Mouse (Mus musculus) erythroblast, embryonic 14.5 days (primary cell): Measurements from ENCODE around the gene Sh2b2. TPM values are rescaled to one million over a fixed set of nuclear protein-coding genes. Genes with fewer than 3 reads are reported as not detected.

Experiments used
- H3K27me3 ChIP-seq: 2 replicates; pipeline ENCODE4 v1.6.1; 2012; ENCODE audit warnings: inconsistent platforms; ENCODE audit not compliant: control insufficient read depth
- H3K36me3 ChIP-seq: 2 replicates; pipeline ENCODE4 v1.6.1; 2012; ENCODE audit warnings: mild to moderate bottlenecking, inconsistent platforms; ENCODE audit not compliant: control insufficient read depth
- H3K4me1 ChIP-seq: 2 replicates; pipeline ENCODE4 v1.6.1; 2012; ENCODE audit warnings: inconsistent platforms; ENCODE audit not compliant: control insufficient read depth
- H3K4me3 ChIP-seq: replicated peaks from 2 replicates; pipeline ENCODE3; 2012; ENCODE audit warnings: moderate library complexity, mild to moderate bottlenecking, inconsistent platforms
- H3K9me3 ChIP-seq: 2 replicates; pipeline ENCODE4 v1.6.1; 2012; ENCODE audit warnings: low read length, inconsistent platforms, mixed read lengths; ENCODE audit not compliant: control insufficient read depth
- GATA1 ChIP-seq: IDR thresholded peaks from 2 replicates; pipeline ENCODE4 v1.6.1; 2012; ENCODE audit warnings: low read length, inconsistent platforms, mixed read lengths
- TAL1 ChIP-seq: IDR thresholded peaks from 3 replicates; pipeline ENCODE4 v1.6.1; 2012; ENCODE audit warnings: low read length, inconsistent platforms, mixed read lengths
- polyA plus RNA-seq: library from polyadenylated mRNA; stranded (reverse); fragments of >175 nt; gene quantifications from 2 replicates; pipeline ENCODE4 v1.2.3, GENCODE M21; 2012

Gene Sh2b2
- polyA plus RNA-seq, 1 experiment = 0.03 TPM

GRCm38 (mm10) chr5:136274739-136275138, 28.4 kb upstream of the Sh2b2 start:
- TF ChIP-seq GATA1 = no peak
- TF ChIP-seq TAL1 = no peak
- peaks cover 60% of the 10 kb centered on the region for H3K36me3 ChIP-seq

GRCm38 (mm10) chr5:136269937-136270336, 23.6 kb upstream of the Sh2b2 start:
- H3K9me3 ChIP-seq = no peaks in the 10 kb centered on the region
- TF ChIP-seq TAL1 (no peak), GATA1 (no peak)
- H3K4me1 ChIP-seq = no peaks in the 10 kb centered on the region
- H3K27me3 ChIP-seq = no peaks in the 10 kb centered on the region
- peaks cover 16% of the 10 kb centered on the region for H3K36me3 ChIP-seq
- H3K4me3 ChIP-seq = no peak overlapping the region

More at GRCm38 (mm10) chr5:136274739-136275138, 28.4 kb upstream of the Sh2b2 start:
- no peak overlapping the region for H3K4me3 ChIP-seq
- no peaks in the 10 kb centered on the region for H3K4me1 ChIP-seq
- no peaks in the 10 kb centered on the region for H3K27me3 ChIP-seq
- no peaks in the 10 kb centered on the region for H3K9me3 ChIP-seq

- TF ChIP-seq GATA1 (no peak), TAL1 (no peak)
- H3K36me3 ChIP-seq = no peaks in the 10 kb centered on the region
- H3K27me3 ChIP-seq = no peaks in the 10 kb centered on the region
- H3K4me1 ChIP-seq = no peaks in the 10 kb centered on the region
- no peak overlapping the region for H3K4me3 ChIP-seq
- no peaks in the 10 kb centered on the region for H3K9me3 ChIP-seq
Measured at GRCm38 (mm10) chr5:136266077-136266476, 19.7 kb upstream of the Sh2b2 start.

- Histone ChIP-seq H3K27me3 (no peaks in the 10 kb centered on the region), H3K36me3 (no peaks in the 10 kb centered on the region), H3K4me3 (no peak overlapping the region), H3K9me3 (no peaks in the 10 kb centered on the region), H3K4me1 (no peaks in the 10 kb centered on the region; the same call in 1 of the 2 replicates)
- no peak for TF ChIP-seq TAL1
- TF ChIP-seq GATA1 = no peak
Measured at GRCm38 (mm10) chr5:136263342-136263741, 17.0 kb upstream of the Sh2b2 start.

GRCm38 (mm10) chr5:136258919-136259318, 12.6 kb upstream of the Sh2b2 start:
- Histone ChIP-seq H3K4me1 (no peaks in the 10 kb centered on the region; the same call in 1 of the 2 replicates), H3K27me3 (no peaks in the 10 kb centered on the region)
- TF ChIP-seq GATA1 (no peak), TAL1 (no peak)

GRCm38 (mm10) chr5:136252899-136253298, 6.5 kb upstream of the Sh2b2 start:
- no peaks in the 10 kb centered on the region for H3K36me3 ChIP-seq
- no peak for TF ChIP-seq TAL1
- no peaks in the 10 kb centered on the region for H3K4me1 ChIP-seq
- no peaks in the 10 kb centered on the region for H3K27me3 ChIP-seq
- H3K4me3 ChIP-seq = no peak overlapping the region
- H3K9me3 ChIP-seq = no peaks in the 10 kb centered on the region

More at GRCm38 (mm10) chr5:136258919-136259318, 12.6 kb upstream of the Sh2b2 start:
- H3K4me3 ChIP-seq = no peak overlapping the region
- no peaks in the 10 kb centered on the region for H3K36me3 ChIP-seq
- no peaks in the 10 kb centered on the region for H3K9me3 ChIP-seq

GRCm38 (mm10) chr5:136251004-136251403, 4.6 kb upstream of the Sh2b2 start:
- TF ChIP-seq GATA1 = no peak
- no peak for TF ChIP-seq TAL1
- Histone ChIP-seq H3K9me3 (no peaks in the 10 kb centered on the region), H3K4me3 (no peak overlapping the region), H3K36me3 (no peaks in the 10 kb centered on the region), H3K4me1 (no peaks in the 10 kb centered on the region), H3K27me3 (peaks cover 4% of the 10 kb centered on the region)

GRCm38 (mm10) chr5:136248441-136248840, 2.1 kb upstream of the Sh2b2 start:
- Histone ChIP-seq H3K4me1 (peaks cover 7% of the 10 kb centered on the region), H3K36me3 (no peaks in the 10 kb centered on the region), H3K9me3 (no peaks in the 10 kb centered on the region), H3K27me3 (peaks cover 30% of the 10 kb centered on the region), H3K4me3 (no peak overlapping the region)
- TF ChIP-seq GATA1 = no peak

GRCm38 (mm10) chr5:136245541-136246451, 560 bp downstream of the Sh2b2 start:
- TF ChIP-seq TAL1 = no peak
- TF ChIP-seq GATA1 = no peak
- H3K9me3 ChIP-seq = no peaks in the 10 kb centered on the region
- H3K4me1 ChIP-seq = peaks cover 10% of the 10 kb centered on the region
- peaks cover 37% of the 10 kb centered on the region for H3K27me3 ChIP-seq
- no peaks in the 10 kb centered on the region for H3K36me3 ChIP-seq
- no peak overlapping the region for H3K4me3 ChIP-seq
